Mouse (Mus musculus) adrenal gland, postnatal 4 days (tissue): ENCODE results near the gene Gm49405. TPM values are rescaled to one million over a fixed set of nuclear protein-coding genes. Genes with fewer than 3 reads are reported as not detected.

Experiments
- DNase-seq, 2 experiments: peaks; one replicate each; pipeline ENCODE4 v3.0.0; 2021 to 2022; ENCODE audit warnings: low spot score in 2 of 2, mixed read lengths in 2 of 2
- total RNA-seq, 2 experiments: library from RNA; stranded (reverse); gene quantifications; 2 replicates each; pipeline ENCODE4 v1.2.3; 2021

The Gm49405 gene
- total RNA-seq, 2 experiments from 2014 or later: 1.7 to 1.8 TPM

- peak; percentile 63 to 76 for DNase-seq
Observed at GRCm38 (mm10) chr19:3986334-3986733, 14.1 kb upstream of the Gm49405 start, which contains the start of gene Acy3. Acy3 (plus strand) TSS chr19:3986570.

DNA sequence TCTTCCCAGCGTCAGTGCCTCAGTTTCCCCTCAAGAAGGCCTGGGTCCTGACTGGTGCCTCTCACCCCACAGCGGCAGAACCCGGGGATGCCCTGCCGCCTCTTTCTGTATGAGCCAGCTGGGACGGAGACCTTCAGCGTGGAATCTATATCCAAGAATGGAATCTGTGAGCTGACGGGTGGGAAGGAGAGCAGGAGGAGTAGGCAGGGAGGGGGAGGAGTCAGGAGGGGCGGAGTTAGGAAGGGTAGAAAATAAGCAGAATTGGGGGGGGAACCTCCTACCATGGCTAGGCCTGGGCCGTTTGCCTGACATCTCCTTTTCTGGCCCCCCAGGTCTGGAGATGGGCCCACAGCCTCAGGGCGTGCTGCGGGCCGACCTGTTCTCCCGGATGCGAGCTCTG lies 12.4 kb upstream of the Gm49405 start:
- DNase-seq: no peak

DNA sequence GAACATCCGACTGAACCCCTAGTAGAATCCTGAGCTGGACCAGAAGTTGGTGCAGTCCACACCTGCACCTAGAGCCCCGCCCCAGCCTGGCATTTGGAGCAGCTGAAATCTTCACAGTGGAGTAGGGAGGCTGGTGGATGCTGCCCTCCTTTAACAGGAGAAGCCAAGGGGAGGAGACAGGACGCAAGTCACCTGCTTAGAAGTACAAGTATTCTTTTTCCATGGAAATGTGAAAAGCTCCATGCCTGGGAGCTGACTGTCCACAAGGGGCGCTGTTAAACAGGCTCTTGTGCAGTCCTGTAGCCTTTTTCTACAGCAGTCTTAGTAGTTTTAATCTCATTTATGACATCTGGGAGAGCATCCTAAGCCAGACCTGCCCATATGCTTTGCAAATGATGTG lies 11.7 kb upstream of the Gm49405 start:
- no peak for DNase-seq

GRCm38 (mm10) chr19:3990804-3991203 lies 9.6 kb upstream of the Gm49405 start:
- DNase-seq: no peak

DNA sequence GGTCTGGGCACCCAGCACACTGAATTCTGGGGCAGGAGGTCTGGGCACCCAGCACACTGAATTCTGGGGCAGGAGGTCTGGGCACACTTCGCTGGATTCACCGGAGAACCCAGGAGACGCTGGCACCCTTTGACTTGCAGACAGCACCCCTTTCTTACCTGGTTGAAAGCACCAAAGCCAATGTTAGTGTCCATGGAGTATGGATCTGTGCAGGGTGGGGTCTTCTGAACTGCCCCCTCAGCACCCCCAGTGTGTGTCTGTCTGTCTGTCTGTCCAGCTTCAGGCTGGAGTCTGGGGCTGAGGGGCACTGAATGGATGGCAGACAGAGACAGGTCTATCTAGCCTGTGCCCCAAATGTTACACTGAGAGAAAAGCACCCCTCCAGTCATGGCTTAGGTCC lies 8.9 kb upstream of the Gm49405 start:
- DNase-seq: no peak

- DNase-seq: no peak
Observed at GRCm38 (mm10) chr19:3991966-3992365, 8.5 kb upstream of the Gm49405 start.

- no peak for DNase-seq
Observed at GRCm38 (mm10) chr19:3992416-3992815, 8.0 kb upstream of the Gm49405 start, which contains the start of gene Tbx10. Tbx10 (plus strand) TSS chr19:3992752.

DNA sequence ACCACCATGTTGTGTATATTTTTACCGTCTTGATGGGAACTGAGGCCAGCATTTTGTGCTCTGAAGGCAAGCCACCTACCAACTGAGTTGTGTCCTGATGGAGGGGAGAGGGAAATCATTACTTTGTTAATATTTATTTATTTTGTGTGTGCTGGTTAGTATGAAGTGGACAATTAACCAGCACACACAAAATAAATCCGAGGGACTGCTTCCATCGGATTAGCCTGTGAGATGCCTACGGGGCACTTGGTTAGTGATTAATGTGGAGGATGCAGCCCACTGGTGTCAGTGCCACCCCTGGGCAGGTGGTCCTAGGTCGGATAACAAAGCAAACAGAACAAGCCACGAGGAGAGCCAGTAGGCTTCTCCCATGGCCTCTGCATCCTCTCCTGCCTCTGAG lies 5.5 kb upstream of the Gm49405 start:
- DNase-seq: no peak

- DNase-seq: no peak
Observed at GRCm38 (mm10) chr19:3995505-3995904, 4.9 kb upstream of the Gm49405 start.

- no peak for DNase-seq
Observed at GRCm38 (mm10) chr19:3996106-3996505, 4.3 kb upstream of the Gm49405 start.

- no peak for DNase-seq
Observed at GRCm38 (mm10) chr19:3996747-3997146, 3.7 kb upstream of the Gm49405 start.

- no peak for DNase-seq
Observed at GRCm38 (mm10) chr19:3997231-3997630, 3.2 kb upstream of the Gm49405 start.

GRCm38 (mm10) chr19:3998335-3998734 lies 2.1 kb upstream of the Gm49405 start:
- DNase-seq: no peak

GRCm38 (mm10) chr19:3999121-3999730 lies 1.2 kb upstream of the Gm49405 start:
- no peak for DNase-seq

DNA sequence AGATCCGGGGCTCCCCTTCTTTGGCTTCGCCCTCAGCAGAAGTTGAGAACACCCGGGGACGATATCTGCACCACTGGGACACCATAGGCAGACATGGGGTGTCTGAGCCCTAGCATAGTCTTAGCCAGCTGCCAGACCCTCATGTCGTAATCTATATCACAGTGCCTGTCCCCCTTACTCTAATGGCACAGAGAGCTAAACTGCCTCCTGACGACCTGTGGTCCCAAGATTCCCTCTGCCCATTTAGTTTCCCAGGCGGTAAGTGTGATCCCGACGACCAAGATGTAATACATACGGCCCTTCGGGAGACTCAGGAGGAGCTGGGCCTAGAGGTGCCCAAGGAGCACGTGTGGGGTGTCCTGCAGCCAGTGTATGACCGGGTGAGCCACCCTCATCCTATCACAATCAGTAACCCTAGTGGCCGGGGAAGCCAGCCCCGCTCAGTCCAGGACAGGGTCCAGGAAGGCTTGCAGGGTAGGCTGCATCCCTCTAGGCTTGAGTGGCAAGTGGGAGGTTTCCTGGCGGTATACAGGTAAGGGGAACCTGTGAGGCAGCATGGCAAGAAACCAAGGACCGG lies 611 bp downstream of the Gm49405 start:
- no peak for DNase-seq

DNA sequence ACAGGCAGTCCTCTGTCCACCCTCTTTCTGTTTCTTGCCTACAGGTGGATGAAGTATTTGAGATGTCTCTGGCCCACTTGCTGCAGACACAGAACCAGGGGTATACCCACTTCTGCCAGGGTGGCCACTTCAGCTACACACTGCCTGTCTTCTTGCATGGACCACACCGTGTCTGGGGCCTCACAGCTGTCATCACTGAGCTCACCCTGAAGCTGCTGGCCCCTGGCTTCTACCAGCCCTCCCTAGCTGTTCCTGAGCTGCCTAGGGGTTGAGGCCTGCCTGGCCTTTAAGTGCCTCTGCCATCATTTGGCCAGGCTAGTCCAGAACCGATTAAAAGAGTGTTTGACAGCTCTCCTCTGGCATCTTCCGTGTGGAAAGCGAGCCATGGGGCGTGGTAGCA lies 1.3 kb downstream of the Gm49405 start:
- no peak for DNase-seq

DNA sequence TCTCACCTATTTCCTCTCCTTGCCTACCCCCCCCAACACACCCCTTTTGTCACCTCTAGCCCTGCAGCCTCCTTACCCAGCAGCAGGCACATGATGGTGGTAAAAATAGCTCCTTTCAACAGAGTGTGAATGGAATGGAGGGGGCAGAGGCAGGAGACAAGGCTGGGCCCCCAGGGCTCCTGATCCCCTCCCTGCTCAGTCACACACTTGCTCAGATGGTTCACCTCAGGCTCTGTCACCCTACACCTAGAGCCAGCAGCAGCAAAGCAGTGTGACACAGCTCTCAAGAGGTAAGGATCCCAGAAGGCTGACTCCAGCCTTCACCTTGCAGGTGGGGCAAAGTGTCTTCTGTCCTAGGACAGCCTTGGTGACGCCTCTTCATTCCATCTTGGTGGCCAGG lies 2.7 kb downstream of the Gm49405 start, which contains the start of gene Doc2g:
TSS of gene Doc2g (plus strand) at position 202 of the 400 bp plus-strand sequence.
- DNase-seq: no peak

DNA sequence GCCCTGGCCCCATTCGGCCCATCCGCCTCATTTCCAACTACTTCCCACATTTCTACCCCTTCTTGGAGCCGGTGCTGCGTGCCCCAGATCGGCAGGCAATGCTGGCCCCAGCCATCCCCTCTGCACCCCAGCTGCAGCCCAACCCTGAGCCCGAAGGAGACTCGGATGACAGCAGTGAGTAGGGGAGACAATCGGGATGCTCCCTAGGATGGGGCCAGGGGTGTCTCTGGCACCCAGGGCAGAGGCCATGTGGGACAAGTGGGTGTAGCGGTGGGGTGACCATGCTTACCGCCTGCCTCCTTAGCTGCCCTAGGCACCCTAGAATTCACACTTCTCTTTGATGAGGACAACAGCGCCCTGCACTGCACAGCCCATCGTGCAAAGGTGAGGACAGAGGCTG lies 3.2 kb downstream of the Gm49405 start:
- no peak for DNase-seq

DNA sequence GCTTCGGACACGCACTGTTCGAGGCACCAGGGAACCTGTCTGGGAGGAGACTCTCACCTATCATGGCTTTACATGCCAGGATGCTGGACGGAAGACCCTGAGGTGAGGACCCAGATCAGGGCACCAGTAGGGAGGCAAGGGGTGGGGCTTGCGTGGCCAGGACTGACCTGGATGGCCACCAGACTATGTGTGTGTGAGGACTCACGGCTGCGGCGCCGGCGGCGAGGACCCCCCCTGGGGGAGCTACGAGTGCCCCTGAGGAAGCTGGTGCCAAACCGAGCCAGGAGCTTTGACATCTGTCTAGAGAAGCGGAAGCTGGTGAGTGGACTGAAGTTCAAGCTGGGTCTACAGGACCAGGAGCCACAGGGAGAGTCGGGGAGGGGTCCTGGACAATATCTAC lies 3.9 kb downstream of the Gm49405 start:
- DNase-seq: no peak

DNA sequence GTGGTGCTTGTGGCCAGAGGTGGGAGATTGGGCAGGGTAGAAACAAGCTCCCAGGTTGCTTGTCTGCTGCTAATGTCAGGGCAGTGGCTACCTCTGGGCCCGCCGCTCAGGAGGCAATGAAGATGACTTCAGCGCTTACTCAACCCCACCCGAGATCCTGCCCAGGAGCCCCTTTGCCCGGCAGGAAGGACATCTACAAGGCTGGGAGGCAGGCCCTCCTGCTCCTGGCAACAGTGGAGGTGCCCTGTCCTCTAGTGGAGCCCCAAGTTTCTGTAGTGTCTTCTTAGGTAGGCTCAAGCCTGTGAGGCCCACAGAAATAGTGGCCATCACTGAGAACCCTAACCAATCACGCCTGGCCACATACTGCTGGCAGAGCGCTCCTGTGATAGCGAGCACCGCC lies 4.7 kb downstream of the Gm49405 start:
- no peak for DNase-seq

DNA sequence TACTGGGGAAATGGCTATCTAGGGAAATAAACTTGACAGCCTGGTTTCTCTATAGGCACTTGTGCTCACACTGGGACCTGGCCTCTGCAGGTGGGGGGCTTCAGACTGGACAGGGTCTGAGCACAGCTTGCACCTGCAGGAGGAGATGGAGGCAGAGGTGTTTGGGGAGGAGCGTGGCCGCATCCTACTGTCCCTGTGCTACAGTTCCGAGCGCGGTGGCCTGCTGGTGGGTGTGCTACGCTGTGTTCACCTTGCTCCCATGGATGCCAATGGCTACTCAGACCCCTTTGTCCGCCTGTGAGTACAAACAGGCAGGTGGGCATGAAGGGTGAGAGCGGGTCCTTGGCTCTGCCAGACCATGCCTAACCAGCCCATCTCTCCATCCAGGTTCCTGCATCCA lies 5.5 kb downstream of the Gm49405 start:
- DNase-seq: no peak

DNA sequence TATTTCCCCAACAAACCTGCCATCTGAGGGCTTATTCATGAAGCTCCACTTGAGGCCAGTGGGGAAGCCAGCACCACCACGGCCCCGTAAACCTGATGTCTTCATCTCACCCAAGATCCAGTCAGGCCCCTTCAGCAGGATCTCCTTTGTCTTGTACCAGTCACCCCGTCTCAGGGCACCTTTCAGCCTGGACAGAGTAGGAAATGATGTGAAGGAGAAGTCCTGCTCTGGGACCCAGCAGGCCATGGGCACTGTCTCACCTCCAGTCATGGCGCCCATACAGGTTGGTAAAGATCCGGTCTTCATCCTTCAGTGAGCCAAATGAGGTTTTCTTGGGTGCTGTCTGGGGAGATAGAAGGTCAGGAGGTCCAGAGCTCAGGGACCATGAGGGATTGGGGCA lies 10.7 kb downstream of the Gm49405 start:
- no peak for DNase-seq

DNA sequence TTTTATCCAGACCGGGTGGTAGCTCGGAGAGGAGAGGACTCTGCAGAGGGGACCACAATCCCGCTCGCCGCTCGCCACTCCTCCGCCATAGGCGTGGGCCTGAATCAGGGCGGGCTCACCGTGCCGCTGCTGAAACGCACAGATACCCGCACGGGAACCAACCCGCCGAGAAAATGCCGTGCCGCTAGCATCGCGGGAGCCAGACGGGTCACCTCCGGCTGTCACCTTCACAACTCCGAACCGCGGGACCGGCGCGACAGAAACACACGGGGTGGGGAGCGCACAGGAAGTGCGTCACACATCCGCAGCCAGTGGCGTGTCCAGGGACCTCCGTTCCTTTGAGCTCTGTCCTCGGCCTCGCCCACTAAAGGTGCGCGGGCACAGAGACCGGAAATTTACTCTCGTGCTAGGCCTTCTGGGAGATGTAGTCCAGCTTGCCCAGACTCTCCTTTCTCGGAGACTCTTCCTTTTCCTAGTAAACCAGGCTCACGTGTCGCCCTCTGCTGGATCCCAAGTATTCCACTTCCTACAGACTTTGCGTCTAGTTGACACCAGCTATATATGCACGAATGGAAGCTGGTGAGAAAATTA lies 12.1 kb downstream of the Gm49405 start, which contains the start of gene Ndufv1:
TSS of gene Ndufv1 (minus strand) at position 375 of the 591 bp plus-strand sequence.
- peak; percentile 77 to 89 for DNase-seq
